Mouse (Mus musculus): ENCODE results near the gene Gm49486. TPM values are rescaled to one million over a fixed set of nuclear protein-coding genes. Genes with fewer than 3 reads are reported as not detected.
"Not testable (repeated sequence)": the region's sequence is repeated elsewhere in the genome, so short reads cannot be mapped to it uniquely, and the experiment has no call there.

The Gm49486 gene
- polyA plus RNA-seq, 1 experiment from 2014 or later: not detected

GRCm38 (mm10) chr15:79225780-79226179, 3.4 kb upstream of the Gm49486 start:
- not testable (repeated sequence) for H3K4me2 ChIP-seq; H3K27me3 ChIP-seq; H3K4me3 ChIP-seq (replicated peaks); ATAC-seq (ENCODE audit: insufficient read depth); H3K9ac ChIP-seq; H3K27ac ChIP-seq (replicated peaks); H3K36me3 ChIP-seq (replicated peaks); H3K9me3 ChIP-seq (replicated peaks)
- WGBS (ENCODE audit: insufficient replicate concordance): 49% methylated on average over 2 of the region's 2 CpGs
- peaks cover 22% of the 10 kb centered on the region for H3K4me1 ChIP-seq (replicated peaks)

DNA sequence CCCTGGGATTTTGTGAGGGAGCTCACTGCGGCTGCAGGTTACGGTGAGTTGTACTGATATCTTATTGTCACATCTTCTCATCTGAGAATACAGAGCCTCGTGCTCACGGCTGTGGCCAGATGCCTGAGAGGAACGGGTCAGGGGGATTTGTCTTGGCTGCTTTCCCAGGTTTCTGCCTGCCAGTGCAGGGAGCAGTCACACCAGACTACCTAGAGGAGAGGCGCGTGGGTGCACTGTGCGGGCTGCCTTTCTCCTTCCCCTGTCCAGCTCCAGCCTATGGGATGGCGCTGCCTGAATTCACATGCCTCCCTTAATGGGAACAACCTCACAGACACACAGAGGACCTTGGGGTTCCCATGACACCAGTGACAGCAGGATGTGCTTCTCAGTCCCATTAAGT, 6.1 kb downstream of the Gm49486 start:
- no peaks in the 10 kb centered on the region for H3K9me3 ChIP-seq (replicated peaks)
- H3K27me3 ChIP-seq: no peaks in the 10 kb centered on the region
- no peak overlapping the region for H3K9ac ChIP-seq
- 76% methylated on average over 9 of the region's 9 CpGs for WGBS (ENCODE audit: insufficient replicate concordance)
- ATAC-seq (ENCODE audit: insufficient read depth): peak; percentile 55; the same call in 1 of the 2 replicates
- no peak overlapping the region for H3K4me3 ChIP-seq (replicated peaks)
- H3K4me2 ChIP-seq: no peak overlapping the region
- H3K4me1 ChIP-seq (replicated peaks): peaks cover 2% of the 10 kb centered on the region; the same call in 1 of the 2 replicates
- no peak overlapping the region for H3K27ac ChIP-seq (replicated peaks)
- peaks cover 21% of the 10 kb centered on the region for H3K36me3 ChIP-seq (replicated peaks)

DNA sequence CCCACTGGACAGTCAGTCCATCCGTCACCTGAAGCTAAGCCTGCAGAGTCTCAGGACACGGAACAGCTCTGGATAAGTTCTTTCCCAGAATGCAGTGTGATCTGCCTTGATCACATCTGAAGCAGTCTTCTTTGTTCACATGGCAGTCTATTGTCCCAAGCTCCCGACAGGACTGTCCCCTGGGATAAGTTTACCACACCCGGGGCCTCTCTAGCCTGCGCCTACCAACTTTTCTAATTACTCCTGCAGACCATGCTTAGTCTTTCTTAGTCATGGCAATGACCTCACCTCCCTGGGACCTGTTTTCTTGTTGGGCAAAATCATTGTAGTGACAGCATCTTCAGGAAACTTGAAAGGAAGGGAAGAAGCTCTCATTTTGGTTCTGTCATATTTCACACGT, 8.8 kb downstream of the Gm49486 start:
- no peak overlapping the region for H3K4me2 ChIP-seq
- H3K27ac ChIP-seq (replicated peaks): no peak overlapping the region
- no peaks in the 10 kb centered on the region for H3K27me3 ChIP-seq
- no peaks in the 10 kb centered on the region for H3K4me1 ChIP-seq (replicated peaks)
- ATAC-seq (ENCODE audit: insufficient read depth): no peak
- H3K36me3 ChIP-seq (replicated peaks): peaks cover 36% of the 10 kb centered on the region
- 75% methylated on average over 6 of the region's 6 CpGs for WGBS (ENCODE audit: insufficient replicate concordance)
- H3K9me3 ChIP-seq (replicated peaks): no peaks in the 10 kb centered on the region
- H3K9ac ChIP-seq: no peak overlapping the region
- no peak overlapping the region for H3K4me3 ChIP-seq (replicated peaks)

- H3K36me3 ChIP-seq (replicated peaks): peaks cover 55% of the 10 kb centered on the region
- 64% methylated on average over 13 of the region's 13 CpGs for WGBS (ENCODE audit: insufficient replicate concordance)
- no peak overlapping the region for H3K4me3 ChIP-seq (replicated peaks)
- H3K4me2 ChIP-seq: no peak overlapping the region
- peaks cover 5% of the 10 kb centered on the region; the same call in 1 of the 2 replicates for H3K4me1 ChIP-seq (replicated peaks)
- H3K9me3 ChIP-seq (replicated peaks): no peaks in the 10 kb centered on the region
- no peaks in the 10 kb centered on the region for H3K27me3 ChIP-seq
- ATAC-seq (ENCODE audit: insufficient read depth): peak; percentile 33
- no peak overlapping the region for H3K27ac ChIP-seq (replicated peaks)
- no peak overlapping the region for H3K9ac ChIP-seq
These were observed 13.5 kb downstream of the Gm49486 start for GRCm38 (mm10) chr15:79242574-79243233.

GRCm38 (mm10) chr15:79243234-79244042, 14.2 kb downstream of the Gm49486 start:
- Histone ChIP-seq H3K36me3 (replicated peaks) (peaks cover 55% of the 10 kb centered on the region), H3K9ac (no peak overlapping the region), H3K9me3 (replicated peaks) (no peaks in the 10 kb centered on the region), H3K4me1 (replicated peaks) (peaks cover 5% of the 10 kb centered on the region; the same call in 1 of the 2 replicates), H3K4me2 (no peak overlapping the region), H3K27me3 (no peaks in the 10 kb centered on the region), H3K27ac (replicated peaks) (no peak overlapping the region), H3K4me3 (replicated peaks) (no peak overlapping the region)
- ATAC-seq (ENCODE audit: insufficient read depth): peak; percentile 83
- 10% methylated on average over 10 of the region's 10 CpGs for WGBS (ENCODE audit: insufficient replicate concordance)

DNA sequence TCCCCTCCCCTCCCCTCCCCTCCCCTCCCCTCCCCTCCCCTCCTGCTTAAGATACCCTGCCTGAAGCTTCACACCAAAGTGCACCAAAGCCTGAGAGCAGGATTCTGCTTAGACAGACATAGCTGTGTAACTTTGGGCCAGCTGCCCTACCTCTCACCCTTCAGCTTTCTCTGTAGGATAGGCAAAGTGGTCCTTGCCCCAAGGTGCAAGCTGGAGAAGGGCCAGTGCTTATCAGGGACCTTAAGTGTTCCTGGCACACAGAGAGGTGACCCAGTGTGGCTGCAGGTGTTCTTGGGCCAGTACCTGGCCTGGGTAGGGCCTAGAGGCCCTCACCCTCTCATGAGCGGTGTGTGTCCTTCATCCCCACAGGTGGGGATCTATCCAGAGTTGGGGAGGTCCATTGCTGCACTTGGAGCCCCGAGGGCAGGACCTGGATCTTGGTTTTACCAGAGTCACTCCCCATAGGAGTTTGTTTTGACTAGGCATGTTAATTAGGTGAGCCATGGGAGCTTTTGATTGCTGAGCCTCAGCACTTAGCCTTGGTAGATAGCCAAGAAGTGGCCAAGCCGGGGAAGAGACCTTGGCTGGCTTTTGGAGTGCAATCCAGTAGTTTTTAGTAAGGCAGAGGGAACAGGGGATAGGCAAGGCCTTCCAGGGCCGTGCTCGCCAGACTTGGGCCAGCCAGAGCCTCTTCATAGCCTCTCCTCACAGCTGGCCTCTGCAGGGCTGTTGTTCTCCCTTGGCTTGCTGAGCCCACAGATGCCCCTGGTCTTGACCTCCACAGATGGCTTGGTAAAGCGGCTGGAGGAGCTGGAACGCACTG, 15.1 kb downstream of the Gm49486 start:
- ATAC-seq (ENCODE audit: insufficient read depth): no peak

DNA sequence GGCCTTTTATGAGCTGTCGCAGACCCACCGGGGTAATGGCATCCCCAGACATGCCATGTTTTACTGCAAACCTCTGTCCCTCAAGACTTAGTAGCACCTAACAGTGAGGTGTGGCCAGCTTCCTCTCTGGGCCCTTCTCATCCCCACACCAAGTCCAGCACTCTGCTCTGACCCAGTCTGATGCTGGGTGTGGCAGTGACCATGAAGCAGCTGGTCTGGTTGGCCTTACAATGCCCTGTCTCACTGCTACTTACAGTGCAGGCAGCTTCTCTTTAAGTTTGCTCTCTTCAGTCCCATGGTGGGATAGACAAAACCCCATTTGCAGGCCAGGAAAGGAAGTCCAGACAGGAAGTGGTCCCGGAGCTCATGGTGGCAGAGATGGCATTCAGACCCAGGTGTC, 16.1 kb downstream of the Gm49486 start:
- ATAC-seq (ENCODE audit: insufficient read depth): no peak
- Histone ChIP-seq H3K27ac (replicated peaks) (no peak overlapping the region), H3K4me1 (replicated peaks) (peaks cover 5% of the 10 kb centered on the region; the same call in 1 of the 2 replicates), H3K27me3 (no peaks in the 10 kb centered on the region), H3K9ac (no peak overlapping the region), H3K4me3 (replicated peaks) (no peak overlapping the region), H3K9me3 (replicated peaks) (no peaks in the 10 kb centered on the region), H3K4me2 (no peak overlapping the region), H3K36me3 (replicated peaks) (peaks cover 44% of the 10 kb centered on the region)
- 66% methylated on average over 3 of the region's 3 CpGs for WGBS (ENCODE audit: insufficient replicate concordance)

More for the DNA sequence above, 15.1 kb downstream of the Gm49486 start:
- Histone ChIP-seq H3K27me3 (no peaks in the 10 kb centered on the region), H3K4me3 (replicated peaks) (no peak overlapping the region), H3K36me3 (replicated peaks) (peaks cover 53% of the 10 kb centered on the region), H3K9me3 (replicated peaks) (no peaks in the 10 kb centered on the region), H3K27ac (replicated peaks) (no peak overlapping the region), H3K4me2 (no peak overlapping the region), H3K9ac (no peak overlapping the region), H3K4me1 (replicated peaks) (peaks cover 5% of the 10 kb centered on the region; the same call in 1 of the 2 replicates)
- 69% methylated on average over 7 of the region's 7 CpGs for WGBS (ENCODE audit: insufficient replicate concordance)

- peaks cover 10% of the 10 kb centered on the region for H3K4me1 ChIP-seq (replicated peaks)
- H3K9ac ChIP-seq: no peak overlapping the region
- H3K9me3 ChIP-seq (replicated peaks): no peaks in the 10 kb centered on the region
- H3K27me3 ChIP-seq: peaks cover 48% of the 10 kb centered on the region
- no peak overlapping the region for H3K4me3 ChIP-seq (replicated peaks)
- H3K27ac ChIP-seq (replicated peaks): no peak overlapping the region
- 41% methylated on average over 2 of the region's 2 CpGs for WGBS (ENCODE audit: insufficient replicate concordance)
- no peak overlapping the region for H3K4me2 ChIP-seq
- peaks cover 17% of the 10 kb centered on the region; the same call in 1 of the 2 replicates for H3K36me3 ChIP-seq (replicated peaks)
- no peak for ATAC-seq (ENCODE audit: insufficient read depth)
These were observed 21.0 kb downstream of the Gm49486 start for GRCm38 (mm10) chr15:79250236-79250635.

DNA sequence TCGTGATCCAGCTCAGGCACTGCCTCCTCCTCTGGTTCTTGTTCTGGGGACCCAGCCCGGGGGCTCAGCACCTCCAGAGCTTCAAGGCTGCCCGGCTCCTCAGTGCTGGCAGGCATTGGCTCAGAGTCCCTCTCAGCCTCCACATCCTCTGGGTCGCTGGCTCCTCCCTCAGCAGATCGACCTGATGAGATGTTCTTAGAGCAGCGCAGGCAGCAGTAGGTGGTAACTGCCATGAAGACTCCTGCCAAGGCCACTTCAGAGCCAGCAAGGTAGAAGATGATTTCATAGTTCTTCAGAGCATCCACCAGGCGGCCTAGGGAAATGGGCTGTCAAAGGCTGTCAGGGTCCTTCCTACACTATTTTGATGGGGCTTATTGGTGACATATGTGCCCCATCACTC, 22.0 kb downstream of the Gm49486 start:
- no peak for ATAC-seq (ENCODE audit: insufficient read depth)
- no peak overlapping the region for H3K9ac ChIP-seq

DNA sequence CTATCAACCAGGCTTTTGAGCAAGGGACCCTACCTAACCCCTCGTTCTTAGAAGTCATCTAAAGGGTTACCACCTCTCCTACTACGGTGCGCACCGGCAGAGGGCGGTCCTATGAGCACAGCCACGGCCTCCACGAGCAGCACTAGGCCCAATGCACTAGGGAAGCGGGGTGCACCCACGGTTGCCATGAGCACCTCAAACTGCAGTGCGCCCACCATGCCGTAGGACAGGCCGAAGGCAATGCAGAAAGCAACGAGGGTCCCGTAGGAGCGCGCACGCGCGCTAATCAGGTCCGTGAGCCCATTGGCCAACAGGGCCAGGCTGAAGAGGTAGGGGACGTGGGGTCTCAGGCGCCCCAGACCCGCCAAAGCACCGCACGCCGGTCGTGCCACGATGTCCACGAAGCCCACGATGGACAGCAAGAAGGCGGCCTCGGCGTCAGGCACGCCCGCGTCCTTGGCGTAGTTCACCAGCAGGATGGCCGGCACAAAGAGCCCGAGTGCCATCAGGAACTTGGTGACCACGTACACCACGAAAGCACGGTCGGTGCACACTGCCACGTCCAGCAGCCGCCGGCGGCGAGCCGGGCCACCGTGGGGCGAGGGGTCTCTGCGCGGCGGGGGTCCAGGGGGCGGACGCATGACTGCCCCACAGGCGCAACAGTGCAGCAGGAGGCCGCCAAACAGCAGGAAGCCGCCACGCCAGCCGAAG, 22.7 kb downstream of the Gm49486 start:
- Histone ChIP-seq H3K4me3 (replicated peaks) (peak overlapping the region; percentile 17), H3K27me3 (peaks cover 53% of the 10 kb centered on the region), H3K9ac (no peak overlapping the region), H3K9me3 (replicated peaks) (no peaks in the 10 kb centered on the region), H3K27ac (replicated peaks) (no peak overlapping the region), H3K4me2 (peak overlapping the region; percentile 50), H3K36me3 (replicated peaks) (0 out of 2 replicates have a peak, but pooled peaks cover 4% of the 10 kb centered on the region), H3K4me1 (replicated peaks) (peaks cover 10% of the 10 kb centered on the region)
- WGBS (ENCODE audit: insufficient replicate concordance): 3% methylated on average over 61 of the region's 61 CpGs
- ATAC-seq (ENCODE audit: insufficient read depth): no peak

More for the DNA sequence above, 22.0 kb downstream of the Gm49486 start:
- WGBS (ENCODE audit: insufficient replicate concordance): 36% methylated on average over 7 of the region's 7 CpGs
- Histone ChIP-seq H3K4me1 (replicated peaks) (peaks cover 10% of the 10 kb centered on the region), H3K4me2 (no peak overlapping the region), H3K27me3 (peaks cover 53% of the 10 kb centered on the region), H3K36me3 (replicated peaks) (peaks cover 9% of the 10 kb centered on the region; the same call in 1 of the 2 replicates), H3K9me3 (replicated peaks) (no peaks in the 10 kb centered on the region), H3K27ac (replicated peaks) (no peak overlapping the region), H3K4me3 (replicated peaks) (no peak overlapping the region)

Measured in liver, embryonic 15.5 days (tissue).